Mouse (Mus musculus): Measurements from ENCODE around the gene Tmem9. TPM values are rescaled to one million over a fixed set of nuclear protein-coding genes. Genes with fewer than 3 reads are reported as not detected.

The Tmem9 gene
- total RNA-seq (2023), result 11.6 TPM

DNA sequence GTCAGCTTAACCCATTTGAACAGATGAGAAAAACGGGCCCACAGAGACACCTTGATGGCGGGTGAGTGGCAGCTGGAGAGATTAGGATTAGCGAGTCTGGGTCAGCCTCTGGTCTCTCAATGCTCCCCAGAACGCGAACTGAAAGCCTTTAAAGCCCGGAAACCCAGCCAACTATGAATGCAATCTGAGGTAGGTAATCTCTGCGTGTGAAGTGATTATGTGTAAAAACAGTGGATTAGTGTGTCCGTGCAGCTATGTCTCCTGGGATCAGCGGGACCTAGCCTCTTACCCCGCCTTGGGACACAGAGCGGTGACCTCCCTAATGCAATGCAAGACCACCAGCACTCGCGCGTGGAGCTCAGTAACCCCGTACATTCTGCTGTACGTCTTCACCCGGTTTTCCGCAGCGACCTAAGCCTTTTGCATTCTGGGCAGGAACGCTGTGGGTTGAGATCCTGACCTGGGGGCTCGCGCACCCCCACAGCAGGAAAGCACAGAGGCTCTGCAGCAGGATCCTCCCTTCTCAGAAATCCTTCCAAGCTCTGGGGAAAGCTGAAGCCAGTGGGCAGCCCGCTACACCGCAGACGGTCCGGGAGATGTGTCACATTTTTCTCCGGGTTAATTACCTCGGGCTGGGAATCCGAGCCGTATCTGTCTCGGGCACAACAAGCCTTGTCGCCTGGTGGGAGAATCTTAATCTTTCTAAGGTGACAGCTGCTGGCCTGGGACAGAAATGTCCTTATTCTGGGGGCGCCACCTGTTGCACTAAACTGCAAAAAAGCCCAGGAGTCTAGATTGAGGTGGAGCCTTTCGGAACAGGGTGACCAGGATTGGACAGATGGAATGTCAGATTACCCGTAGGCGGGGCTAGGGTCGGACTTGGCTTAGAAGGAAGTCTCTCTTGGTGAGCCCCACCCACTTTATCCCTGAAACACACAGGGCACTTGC, at the start of gene Tmem9:
Tmem9 (plus strand) TSS at position 940 of the 948 bp plus-strand sequence.

GRCm38 (mm10) chr1:136006292-136006748, 1.6 kb upstream of the Tmem9 start, which contains the start of gene Igfn1:
Gene Igfn1, minus strand, starts transcription at chr1:136006342.

GRCm38 (mm10) chr1:136050312-136051012, 42.5 kb downstream of the Tmem9 start, which contains the start of gene Ascl5:
Gene Ascl5, plus strand, starts transcription at chr1:136050804.

DNA sequence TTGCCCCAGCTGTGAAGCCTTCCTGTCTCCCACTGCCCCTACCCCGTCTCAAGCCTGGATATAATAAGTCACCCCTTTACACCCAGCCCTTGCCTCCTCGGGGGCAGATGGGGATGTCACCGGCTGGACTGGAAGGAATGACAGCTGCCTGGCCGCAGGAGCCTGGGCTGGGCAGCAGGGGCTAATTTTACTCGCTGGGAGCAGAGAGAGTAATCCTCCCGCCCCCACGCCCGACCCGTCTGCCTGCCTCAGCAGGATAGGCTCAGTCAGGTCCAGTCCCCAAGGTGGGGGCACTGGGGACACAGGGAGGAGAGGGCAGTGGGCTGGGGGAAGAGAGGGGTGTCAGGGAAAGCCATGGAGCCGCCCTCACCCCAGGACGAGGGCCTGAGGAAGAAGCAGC, 44.6 kb downstream of the Tmem9 start, which contains the start of gene Cacna1s:
Cacna1s (plus strand) TSS at position 204 of the 400 bp plus-strand sequence.

Other genes starting within 250 kb of the Tmem9 start
- not detected for gene Phlda3, start 242.0 kb upstream of the Tmem9 start, total RNA-seq (2023)
- gene Tnni1, start 228.7 kb upstream of the Tmem9 start, total RNA-seq (2023), result 0.59 TPM
- 1.2 TPM for gene Lad1, start 189.6 kb upstream of the Tmem9 start, total RNA-seq (2023)
- gene Tnnt2, start 171.8 kb upstream of the Tmem9 start, total RNA-seq (2023), result 0.71 TPM
- gene Pkp1, start 88.9 kb upstream of the Tmem9 start, total RNA-seq (2023), result not detected
- gene Igfn1, start 1.8 kb upstream of the Tmem9 start, total RNA-seq (2023), result not detected
- gene Ascl5, start 42.7 kb downstream of the Tmem9 start, total RNA-seq (2023), result not detected
- gene Cacna1s, start 44.6 kb downstream of the Tmem9 start, total RNA-seq (2023), result not detected
- 376 TPM for gene Kif21b, start 123.2 kb downstream of the Tmem9 start, total RNA-seq (2023)
- gene Mroh3, start 204.7 kb downstream of the Tmem9 start, total RNA-seq (2023), result not detected
- gene Inava, start 226.1 kb downstream of the Tmem9 start, total RNA-seq (2023), result not detected